Mouse (Mus musculus) spleen, adult 2 months (tissue): ENCODE results near the gene Efcab7.

Experiments
- CTCF ChIP-seq: fragments of 200-500 bp; IDR thresholded peaks from 2 replicates; pipeline ENCODE4 v1.5.1; 2011; ENCODE audit warnings: mild to moderate bottlenecking, inconsistent platforms; ENCODE audit not compliant: insufficient read depth, insufficient read length, insufficient replicate concordance; ENCODE audit errors: extremely low read depth
- POLR2A ChIP-seq: fragments of 200-500 bp; IDR thresholded peaks from 2 replicates; pipeline ENCODE4 v1.6.1; 2011; ENCODE audit warnings: low read depth, low read length, inconsistent platforms

DNA sequence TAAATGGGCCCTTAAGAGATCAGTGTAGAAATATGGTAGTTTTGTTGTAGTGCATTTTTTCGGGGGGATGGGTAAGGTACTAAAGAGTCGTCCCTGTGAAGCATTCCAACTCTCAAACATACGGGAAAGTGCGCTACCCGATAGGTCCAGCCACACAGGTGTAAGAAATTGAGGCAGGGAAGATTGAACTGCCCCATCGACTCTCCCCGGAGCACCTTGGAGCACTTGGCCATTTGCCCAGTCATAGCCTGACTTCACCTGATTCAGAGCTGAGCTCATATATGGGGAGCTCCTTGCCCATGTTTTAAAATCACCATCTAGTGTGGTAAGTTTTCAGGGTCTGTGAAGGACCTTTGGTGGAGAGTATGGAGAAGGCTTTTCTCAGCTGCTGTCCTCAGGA, 105.9 kb downstream of the Efcab7 start:
- TF ChIP-seq CTCF (no peak), POLR2A (no peak)
